Mouse (Mus musculus): Measurements from ENCODE around the gene Gm5483. TPM values are rescaled to one million over a fixed set of nuclear protein-coding genes. Genes with fewer than 3 reads are reported as not detected.
"Not testable (repeated sequence)": the region's sequence is repeated elsewhere in the genome, so short reads cannot be mapped to it uniquely, and the experiment has no call there.

Gm5483 gene
- total RNA-seq (2021): not detected

DNA sequence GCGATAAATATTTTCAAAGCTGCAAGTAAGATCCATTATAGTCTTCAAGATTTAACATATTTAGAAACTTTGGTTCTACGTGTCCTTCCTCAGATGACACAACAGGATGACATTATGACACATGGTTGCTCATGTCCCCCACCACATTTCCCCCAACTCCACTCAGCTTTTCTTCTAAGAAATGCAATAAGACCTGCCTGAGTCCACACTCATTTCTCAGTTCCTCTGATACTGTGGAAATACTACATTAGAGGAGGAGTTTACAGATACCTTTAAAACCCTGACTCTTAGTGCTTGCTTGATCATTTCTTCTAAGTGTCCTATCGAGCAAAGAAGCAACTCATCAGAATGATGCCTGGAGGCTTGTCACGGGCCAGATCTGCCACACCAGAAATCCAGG is at the start of gene Gm5483:
Gene Gm5483 (plus strand): TSS at position 301 of the 400 bp plus-strand sequence.
- intact Hi-C loops (cut with DNase I); DNase-seq (ENCODE audit: low spot score): not testable (repeated sequence)

- intact Hi-C loops (cut with DNase I): no loop called here
- DNase-seq (ENCODE audit: low spot score): no peak
These were observed 45.8 kb upstream of the Gm5483 start for GRCm38 (mm10) chr16:36138201-36138600.

GRCm38 (mm10) chr16:36156402-36156975 is 27.5 kb upstream of the Gm5483 start, which contains the start of gene Stfa2l1:
TSS of gene Stfa2l1 (plus strand) at chr16:36156811.
- no peak for DNase-seq (ENCODE audit: low spot score)
- intact Hi-C loops (cut with DNase I): no loop called here

- DNase-seq (ENCODE audit: low spot score); intact Hi-C loops (cut with DNase I): not testable (repeated sequence)
These were observed 16.2 kb upstream of the Gm5483 start for GRCm38 (mm10) chr16:36167841-36168240.

GRCm38 (mm10) chr16:36176108-36176507 is 7.9 kb upstream of the Gm5483 start:
- DNase-seq (ENCODE audit: low spot score): no peak
- intact Hi-C loops (cut with DNase I): no loop called here

DNA sequence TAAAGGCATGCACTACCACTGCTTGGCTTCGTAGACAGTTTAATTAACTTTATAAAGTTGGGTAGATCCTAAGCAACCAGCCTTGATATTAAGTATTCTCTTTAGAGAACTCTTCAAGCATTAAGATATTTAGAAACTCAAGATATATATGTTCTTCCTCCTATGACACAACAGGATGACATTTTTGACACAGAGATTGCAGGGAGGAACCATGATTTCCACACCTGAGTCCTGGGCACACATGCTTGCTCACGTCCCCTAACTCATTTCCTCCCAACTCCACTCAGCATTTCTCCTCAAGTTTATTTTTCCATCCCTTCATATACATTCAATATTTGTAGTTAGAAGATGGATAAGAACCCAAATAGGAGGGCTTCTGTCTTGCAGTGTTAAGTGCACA is 4.1 kb upstream of the Gm5483 start:
- DNase-seq (ENCODE audit: low spot score): no peak
- intact Hi-C loops (cut with DNase I): no loop called here

DNA sequence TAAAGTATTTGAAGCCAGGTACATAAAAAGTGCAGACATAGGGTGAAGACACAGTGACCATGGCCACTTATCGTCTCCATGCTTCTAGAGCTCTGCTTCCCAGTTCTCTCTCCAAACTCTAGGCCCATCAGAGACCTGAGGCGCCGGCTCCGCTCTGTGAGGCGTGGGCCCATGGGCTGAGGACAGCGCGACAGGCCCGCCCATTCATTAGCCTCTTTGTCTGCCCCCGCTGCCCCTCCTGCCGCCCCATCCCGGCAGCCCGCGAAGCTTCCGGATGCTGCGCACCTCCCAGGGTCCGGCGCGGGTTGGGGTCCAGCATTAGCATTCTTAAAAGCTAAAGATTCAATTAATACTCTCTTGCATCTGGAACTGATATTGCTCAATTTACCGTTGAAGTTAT is 15.2 kb downstream of the Gm5483 start:
- intact Hi-C loops (cut with DNase I): no loop called here
- no peak for DNase-seq (ENCODE audit: low spot score)

DNA sequence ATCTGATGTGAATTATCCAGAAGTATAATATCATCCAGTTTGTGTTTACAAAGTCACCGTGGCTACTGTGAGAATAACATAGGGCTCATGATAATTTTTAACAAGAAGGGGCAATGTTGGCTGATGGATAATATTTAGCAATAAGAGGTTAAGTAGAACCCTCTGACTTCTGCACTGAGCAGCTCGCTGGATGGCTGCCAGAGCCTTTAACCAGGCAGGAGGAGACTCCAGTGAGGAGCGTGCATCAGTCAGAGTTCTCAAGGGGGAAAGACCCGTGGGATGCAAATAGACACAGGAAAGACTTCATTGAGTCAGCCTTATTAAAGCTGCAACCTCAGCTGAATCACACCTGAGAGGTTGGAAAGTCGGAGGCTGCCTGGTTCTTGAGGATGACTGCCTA is 19.8 kb downstream of the Gm5483 start:
- DNase-seq (ENCODE audit: low spot score): no peak
- intact Hi-C loops (cut with DNase I): no loop called here

GRCm38 (mm10) chr16:36205684-36206083 is 21.7 kb downstream of the Gm5483 start:
- intact Hi-C loops (cut with DNase I); DNase-seq (ENCODE audit: low spot score): not testable (repeated sequence)

DNA sequence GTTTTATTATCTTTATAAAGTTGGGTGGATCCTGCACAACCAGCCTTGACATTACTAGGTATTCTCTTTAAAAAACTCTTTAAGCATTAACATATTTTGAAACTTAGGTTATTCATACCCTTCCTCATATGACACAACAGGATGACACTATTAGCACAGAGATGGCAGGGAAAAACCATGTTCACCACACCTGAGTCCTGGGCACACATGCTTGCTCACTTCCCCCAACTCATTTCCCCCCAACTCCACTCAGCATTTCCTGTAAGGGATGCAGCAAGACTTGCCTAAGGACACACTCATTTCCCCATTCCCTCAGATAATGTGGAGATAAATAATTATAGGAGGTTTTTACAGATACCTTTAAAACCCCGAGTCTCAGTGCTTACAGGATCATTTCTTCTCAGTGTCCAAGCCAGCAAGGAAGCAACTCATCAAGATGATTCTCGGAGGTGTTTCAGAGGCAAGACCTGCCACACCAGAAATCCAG is 26.0 kb downstream of the Gm5483 start, which contains the start of gene Gm5416:
Gene Gm5416 (plus strand): TSS at position 437 of the 487 bp plus-strand sequence.
- intact Hi-C loops (cut with DNase I): no loop called here
- DNase-seq (ENCODE audit: low spot score): no peak

DNA sequence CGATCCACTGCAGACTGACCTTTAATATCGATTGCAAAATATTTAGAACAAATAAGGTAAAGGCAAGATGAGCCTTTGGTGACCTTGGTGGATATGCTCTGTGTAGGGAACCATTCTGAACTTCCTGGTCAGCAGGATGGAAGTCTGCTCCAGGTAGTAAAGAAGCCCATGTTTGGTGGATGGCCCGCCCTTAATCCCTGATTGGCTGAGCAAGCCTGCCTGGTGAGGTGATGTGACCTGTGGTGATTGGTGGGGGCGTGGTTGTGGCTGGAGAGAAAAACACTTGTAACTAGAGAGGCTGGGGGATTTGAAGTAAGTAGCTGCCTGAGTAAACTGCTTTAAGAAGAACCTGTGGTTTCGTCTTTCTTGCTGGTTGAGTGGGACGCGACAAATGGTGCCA is 37.2 kb downstream of the Gm5483 start, which contains the start of gene 2010005H15Rik:
Gene 2010005H15Rik (plus strand): TSS at position 301 of the 400 bp plus-strand sequence.
- DNase-seq (ENCODE audit: low spot score); intact Hi-C loops (cut with DNase I): not testable (repeated sequence)

Other genes with a start within 250 kb of the Gm5483 start
- 10 to 100 TPM in 1 of 2 experiments, 1 to 10 TPM in 1; 9.9 to 11.5 TPM for gene Parp9, start 245.7 kb upstream of the Gm5483 start, total RNA-seq (2021)
- 10 to 100 TPM in 1 of 2 experiments, 1 to 10 TPM in 1; 9.4 to 10.0 TPM for gene Dtx3l, start 245.1 kb upstream of the Gm5483 start, total RNA-seq (2021)
- gene Kpna1, start 205.5 kb upstream of the Gm5483 start, total RNA-seq (2021): 100 to 1,000 TPM; 112 TPM
- gene Wdr5b, start 143.0 kb upstream of the Gm5483 start, total RNA-seq (2021): 1 to 10 TPM; 2.6 to 2.9 TPM
- gene Fam162a, start 112.6 kb upstream of the Gm5483 start, total RNA-seq (2021): 100 to 1,000 TPM; 241 to 254 TPM
- gene Ccdc58, start 112.5 kb upstream of the Gm5483 start, total RNA-seq (2021): 10 to 100 TPM; 30.7 to 35.8 TPM
- gene Csta1, start 53.0 kb upstream of the Gm5483 start, total RNA-seq (2021): not detected
- gene Stfa2l1, start 27.4 kb upstream of the Gm5483 start, total RNA-seq (2021): not detected
- gene Gm5416, start 26.2 kb downstream of the Gm5483 start, total RNA-seq (2021): not detected
- gene 2010005H15Rik, start 37.3 kb downstream of the Gm5483 start, total RNA-seq (2021): not detected
- gene Stfa1, start 92.7 kb downstream of the Gm5483 start, total RNA-seq (2021): not detected
- gene BC117090, start 150.1 kb downstream of the Gm5483 start, total RNA-seq (2021): not detected
- not detected for gene BC100530, start 183.5 kb downstream of the Gm5483 start, total RNA-seq (2021)
- gene Stfa2, start 224.2 kb downstream of the Gm5483 start, total RNA-seq (2021): not detected